Mouse (Mus musculus) hindbrain, embryonic 16.5 days (tissue): Measurements from ENCODE around the gene Drc7. TPM values are rescaled to one million over a fixed set of nuclear protein-coding genes. Genes with fewer than 3 reads are reported as not detected.

Experiments used
- ATAC-seq: fragments of 200-750 bp; cut with Nextera tagmentation; 2 replicates; pipeline ENCODE4 v1.8.0; 2017; ENCODE audit warnings: moderate TSS enrichment, moderate library complexity
- H3K27ac ChIP-seq: fragments of 300-500 bp; sonication (generic); 2 replicates; pipeline ENCODE4 v1.5.1; 2014; ENCODE audit warnings: low read depth, mild to moderate bottlenecking, control low read depth, low read length, moderate library complexity
- H3K27me3 ChIP-seq: fragments of 300-500 bp; sonication (generic); replicated peaks from 2 replicates; pipeline ENCODE4 v1.6.1; 2014; ENCODE audit warnings: low read length; ENCODE audit not compliant: control insufficient read depth, insufficient read depth
- H3K36me3 ChIP-seq: fragments of 300-500 bp; sonication (generic); 2 replicates; pipeline ENCODE4 v1.6.1; 2014; ENCODE audit warnings: mild to moderate bottlenecking, low read length, moderate library complexity, mixed read lengths; ENCODE audit not compliant: control insufficient read depth, insufficient read depth
- H3K4me1 ChIP-seq: fragments of 300-500 bp; sonication (generic); 2 replicates; pipeline ENCODE4 v1.6.1; 2014; ENCODE audit warnings: low read depth, low read length; ENCODE audit not compliant: control insufficient read depth, insufficient read depth
- H3K4me2 ChIP-seq: fragments of 300-500 bp; sonication (generic); 2 replicates; pipeline ENCODE4 v1.6.1; 2014; ENCODE audit warnings: mild to moderate bottlenecking, low read length, control low read depth, moderate library complexity
- H3K4me3 ChIP-seq: fragments of 300-500 bp; sonication (generic); 2 replicates; pipeline ENCODE4 v1.5.1; 2014; ENCODE audit warnings: mild to moderate bottlenecking, low read length, control low read depth, moderate library complexity
- H3K9ac ChIP-seq: fragments of 300-500 bp; sonication (generic); 2 replicates; pipeline ENCODE4 v1.6.1; 2014; ENCODE audit warnings: low read depth, mild to moderate bottlenecking, control low read depth, low read length, moderate library complexity
- H3K9me3 ChIP-seq: fragments of 300-500 bp; sonication (generic); 2 replicates; pipeline ENCODE4 v1.6.1; 2014; ENCODE audit warnings: mild to moderate bottlenecking, low read length, moderate library complexity; ENCODE audit not compliant: control insufficient read depth
- WGBS: fragments of 180-500 bp; shearing (Covaris S2); extraction: QIAGEN DNeasy Blood & Tissue Kit; methylation state at CpG from one replicate; pipeline ENCODE4 v1.1.7; 2014; 5-methylcytosine and 5-hydroxymethylcytosine counted together
- polyA plus RNA-seq: library from polyadenylated mRNA; unstranded; fragments of >200 nt; fragmentation: Nextera tagmentation; extraction: Ambion mirVana; gene quantifications from 2 replicates; pipeline ENCODE4 v1.2.1, GENCODE M21; 2015

Gene Drc7
- polyA plus RNA-seq, 1 experiment from 2014 or later = 3.2 TPM

DNA sequence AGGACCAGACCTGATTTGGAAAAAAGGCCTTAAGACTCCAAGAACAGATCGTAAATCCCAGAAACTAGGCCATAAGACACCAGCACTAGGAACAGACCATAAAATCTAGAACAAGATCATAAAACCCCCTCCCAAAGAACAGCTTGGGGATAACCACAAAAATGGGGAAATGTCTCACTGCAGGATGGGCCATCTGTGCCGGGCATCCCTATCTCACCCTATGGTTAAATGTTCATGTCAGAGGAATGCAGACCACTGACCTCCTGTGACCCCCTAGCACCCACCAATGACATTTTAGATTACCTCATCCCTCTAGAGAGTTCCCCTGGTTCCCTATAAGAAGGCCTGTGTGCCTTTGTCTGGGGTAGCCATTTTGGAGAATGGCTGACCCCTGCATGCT lies 5.3 kb upstream of the Drc7 start:
- H3K4me1 ChIP-seq = peaks cover 7% of the 10 kb centered on the region; the same call in 1 of the 2 replicates
- no peak for ATAC-seq
- H3K9ac ChIP-seq = no peak overlapping the region
- H3K27me3 ChIP-seq = no peaks in the 10 kb centered on the region
- no peaks in the 10 kb centered on the region for H3K36me3 ChIP-seq
- H3K9me3 ChIP-seq = no peaks in the 10 kb centered on the region
- H3K4me3 ChIP-seq = no peak overlapping the region
- WGBS = 75% methylated on average over 2 of the region's 2 CpGs
- no peak overlapping the region for H3K4me2 ChIP-seq
- H3K27ac ChIP-seq = no peak overlapping the region

DNA sequence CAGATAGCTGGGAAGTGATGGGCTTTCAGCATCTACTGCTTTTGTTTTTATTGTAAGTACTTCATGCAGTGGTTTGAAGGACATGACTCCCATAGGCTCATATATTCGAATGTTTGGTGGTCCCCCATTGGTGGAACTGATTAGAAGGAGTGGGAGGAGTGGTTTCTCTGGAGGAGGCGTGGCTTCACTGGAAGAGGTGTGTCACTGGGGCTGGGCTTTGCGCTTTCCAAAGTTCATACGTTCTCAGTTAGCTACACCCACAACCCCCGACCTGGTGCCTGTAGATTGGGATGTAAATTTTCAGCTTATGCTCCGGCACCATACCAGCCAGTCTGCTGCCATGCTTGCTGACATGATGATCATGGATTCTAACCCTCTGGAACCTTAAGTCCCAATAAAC lies 465 bp upstream of the Drc7 start:
- H3K4me1 ChIP-seq = no peaks in the 10 kb centered on the region
- no peak overlapping the region for H3K27ac ChIP-seq
- no peak overlapping the region for H3K4me2 ChIP-seq
- no peaks in the 10 kb centered on the region for H3K9me3 ChIP-seq
- no peak for ATAC-seq
- 62% methylated on average over 6 of the region's 6 CpGs for WGBS
- no peak overlapping the region for H3K4me3 ChIP-seq
- no peaks in the 10 kb centered on the region for H3K27me3 ChIP-seq
- no peaks in the 10 kb centered on the region for H3K36me3 ChIP-seq
- H3K9ac ChIP-seq = no peak overlapping the region

DNA sequence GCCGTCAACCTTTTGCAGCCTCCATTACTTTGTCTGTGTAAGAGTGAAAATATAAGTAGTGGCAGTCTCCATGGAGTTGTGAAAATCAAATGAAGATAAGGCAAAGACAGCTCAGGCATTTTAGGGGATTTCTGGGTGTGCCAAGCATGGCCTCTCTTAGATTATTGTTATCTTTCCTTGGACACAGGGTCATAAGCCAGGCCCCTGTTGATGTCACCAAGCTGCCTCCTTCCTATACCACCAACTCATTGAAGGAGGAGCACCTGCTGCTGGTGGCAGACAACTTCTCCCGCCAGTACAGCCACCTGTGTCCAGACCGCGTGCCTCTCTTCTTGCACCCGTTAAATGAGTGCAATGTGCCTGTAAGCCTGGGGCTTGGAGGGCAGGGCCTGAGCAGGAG lies 1.5 kb downstream of the Drc7 start:
- 95% methylated on average over 5 of the region's 5 CpGs for WGBS
- Histone ChIP-seq H3K27me3 (no peaks in the 10 kb centered on the region), H3K4me2 (no peak overlapping the region), H3K9me3 (no peaks in the 10 kb centered on the region), H3K4me1 (no peaks in the 10 kb centered on the region), H3K27ac (no peak overlapping the region), H3K36me3 (no peaks in the 10 kb centered on the region), H3K4me3 (no peak overlapping the region), H3K9ac (no peak overlapping the region)
- ATAC-seq = no peak

GRCm38 (mm10) chr8:95058661-95059060 lies 3.8 kb downstream of the Drc7 start:
- 82% methylated on average over 6 of the region's 6 CpGs for WGBS
- Histone ChIP-seq H3K27ac (no peak overlapping the region), H3K9ac (no peak overlapping the region), H3K4me2 (no peak overlapping the region), H3K4me1 (no peaks in the 10 kb centered on the region), H3K36me3 (no peaks in the 10 kb centered on the region), H3K9me3 (no peaks in the 10 kb centered on the region), H3K4me3 (no peak overlapping the region), H3K27me3 (no peaks in the 10 kb centered on the region)
- ATAC-seq = no peak

GRCm38 (mm10) chr8:95059812-95060533 lies 5.1 kb downstream of the Drc7 start:
- no peaks in the 10 kb centered on the region for H3K9me3 ChIP-seq
- H3K9ac ChIP-seq = no peak overlapping the region
- H3K36me3 ChIP-seq = no peaks in the 10 kb centered on the region
- no peak overlapping the region for H3K27ac ChIP-seq
- no peaks in the 10 kb centered on the region for H3K27me3 ChIP-seq
- no peak overlapping the region for H3K4me2 ChIP-seq
- WGBS = 67% methylated on average over 6 of the region's 6 CpGs
- H3K4me1 ChIP-seq = no peaks in the 10 kb centered on the region
- no peak for ATAC-seq
- H3K4me3 ChIP-seq = no peak overlapping the region

DNA sequence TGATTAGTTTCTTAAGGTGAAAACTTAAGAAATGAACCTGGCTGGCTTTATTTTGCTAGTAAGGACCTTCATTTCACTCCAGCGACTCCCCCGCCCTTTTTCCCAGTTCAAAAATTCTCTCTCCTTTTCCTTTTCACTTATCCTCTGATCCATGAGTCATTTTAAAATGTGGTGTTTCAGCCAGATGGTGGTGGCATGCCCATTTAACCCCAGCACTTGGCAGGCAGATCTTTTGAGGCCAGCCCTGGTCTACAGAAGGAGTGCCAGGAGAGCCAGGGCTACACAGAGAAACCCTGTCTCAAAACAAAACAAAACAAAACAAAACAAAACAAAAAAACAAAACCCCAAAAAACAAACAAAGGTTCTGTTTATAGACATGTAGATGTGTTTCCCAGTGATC lies 9.6 kb downstream of the Drc7 start:
- no peaks in the 10 kb centered on the region for H3K4me1 ChIP-seq
- H3K27ac ChIP-seq = no peak overlapping the region
- no peak overlapping the region for H3K4me3 ChIP-seq
- no peaks in the 10 kb centered on the region for H3K9me3 ChIP-seq
- ATAC-seq = no peak
- no peaks in the 10 kb centered on the region for H3K36me3 ChIP-seq
- no peak overlapping the region for H3K4me2 ChIP-seq
- no peaks in the 10 kb centered on the region for H3K27me3 ChIP-seq
- no peak overlapping the region for H3K9ac ChIP-seq
- WGBS = 78% methylated on average over 2 of the region's 2 CpGs

- ATAC-seq = no peak
- WGBS = 43% methylated on average over 3 of the region's 3 CpGs
- Histone ChIP-seq H3K27ac (no peak overlapping the region), H3K4me2 (no peak overlapping the region), H3K36me3 (no peaks in the 10 kb centered on the region), H3K4me1 (no peaks in the 10 kb centered on the region), H3K4me3 (no peak overlapping the region), H3K27me3 (no peaks in the 10 kb centered on the region), H3K9me3 (no peaks in the 10 kb centered on the region), H3K9ac (no peak overlapping the region)
Observed at GRCm38 (mm10) chr8:95067582-95067981, 12.7 kb downstream of the Drc7 start.

- Histone ChIP-seq H3K9me3 (no peaks in the 10 kb centered on the region), H3K36me3 (no peaks in the 10 kb centered on the region), H3K27ac (no peak overlapping the region), H3K4me3 (no peak overlapping the region), H3K4me1 (no peaks in the 10 kb centered on the region), H3K27me3 (no peaks in the 10 kb centered on the region), H3K9ac (no peak overlapping the region), H3K4me2 (no peak overlapping the region)
- WGBS = 80% methylated on average over 3 of the region's 3 CpGs
- ATAC-seq = no peak
Observed at GRCm38 (mm10) chr8:95075504-95075903, 20.6 kb downstream of the Drc7 start.

- H3K4me1 ChIP-seq = no peaks in the 10 kb centered on the region
- no peak overlapping the region for H3K4me2 ChIP-seq
- no peak for ATAC-seq
- H3K27ac ChIP-seq = no peak overlapping the region
- no peak overlapping the region for H3K9ac ChIP-seq
- no peaks in the 10 kb centered on the region for H3K27me3 ChIP-seq
- H3K4me3 ChIP-seq = no peak overlapping the region
- no peaks in the 10 kb centered on the region for H3K36me3 ChIP-seq
- 82% methylated on average over 17 of the region's 17 CpGs for WGBS
- no peaks in the 10 kb centered on the region for H3K9me3 ChIP-seq
Observed at GRCm38 (mm10) chr8:95076151-95076550, 21.2 kb downstream of the Drc7 start.

- Histone ChIP-seq H3K4me1 (peaks cover 15% of the 10 kb centered on the region), H3K9ac (no peak overlapping the region), H3K36me3 (no peaks in the 10 kb centered on the region), H3K4me3 (no peak overlapping the region), H3K27ac (no peak overlapping the region), H3K27me3 (no peaks in the 10 kb centered on the region), H3K4me2 (no peak overlapping the region), H3K9me3 (no peaks in the 10 kb centered on the region)
- ATAC-seq = no peak
- WGBS = 86% methylated on average over 3 of the region's 3 CpGs
Observed at GRCm38 (mm10) chr8:95078055-95078454, 23.2 kb downstream of the Drc7 start.
